Mouse (Mus musculus) embryonic stem cell, embryonic (primary cell): Measurements from ENCODE around the gene Ppfibp2.

Experiments
- CTCF ChIA-PET, 4 experiments: fragments of 300-600 bp in 2 of 4; fragments of 350-600 bp in 2 of 4; sonication (Branson Sonifier 250); formaldehyde crosslinking; loops; one replicate each; lab custom pipeline; 2022; ENCODE audit warnings: inconsistent platforms in 2 of 4; lab: Charles Lee
- POLR2A ChIA-PET, 4 experiments: fragments of 300-600 bp in 2 of 4; fragments of 350-600 bp in 2 of 4; sonication (Branson Sonifier 250); formaldehyde crosslinking; loops; one replicate each; lab custom pipeline; 2022; ENCODE audit warnings: antibody characterized with exemption in 4 of 4, inconsistent platforms in 1 of 4; lab: Charles Lee

Ppfibp2 gene

GRCm38 (mm10) chr7:107666262-107666902, 71.4 kb downstream of the Ppfibp2 start:
- ChIA-PET POLR2A (interaction anchor here in 2 of 4 experiments (0.7 to 1.9 kb wide), 5 partner anchors 10 to 457 kb away, joined by 3 to 5 read pairs (median 4); partner anchors contain the start of genes Cyb5r2 (in 1 of the 2) and Rbmxl2 (in 1 of the 2)), CTCF (interaction anchor here in 2 of 4 experiments (0.5 to 0.9 kb wide), 2 partner anchors 12 to 72 kb away, joined by 3 to 4 read pairs; no protein-coding TSS in a partner anchor)

DNA sequence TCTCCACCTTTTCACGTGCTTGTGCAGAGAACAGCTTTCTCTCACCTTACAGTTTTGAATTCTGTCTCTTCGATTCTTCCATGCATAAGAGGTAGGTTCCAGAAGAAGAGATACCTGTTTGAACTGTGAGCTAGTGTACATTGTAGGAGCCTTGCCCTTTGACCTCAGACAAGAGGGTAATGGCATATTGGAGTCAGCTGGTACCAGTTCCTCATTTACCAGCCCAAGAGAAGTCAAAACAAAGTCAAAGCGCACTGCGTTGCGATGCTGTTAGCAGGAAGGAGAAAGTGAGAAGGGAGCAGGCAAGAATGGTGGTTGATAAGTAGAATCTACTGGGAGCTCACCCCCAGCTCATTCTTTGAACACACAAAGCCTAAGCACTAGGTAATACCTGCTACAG, 73.5 kb downstream of the Ppfibp2 start:
- POLR2A ChIA-PET: interaction anchor here in 1 of 4 experiments (0.6 kb wide), 1 partner anchor 48 kb away, joined by 3 read pairs; no protein-coding TSS in a partner anchor
- CTCF ChIA-PET: no interaction called here

GRCm38 (mm10) chr7:107675224-107675623, 80.2 kb downstream of the Ppfibp2 start:
- CTCF ChIA-PET: no interaction called here
- POLR2A ChIA-PET: interaction anchor here in 2 of 4 experiments (0.7 to 2.0 kb wide), 7 partner anchors 10 to 122 kb away, joined by 3 to 8 read pairs (median 4); no protein-coding TSS in a partner anchor

GRCm38 (mm10) chr7:107680151-107680852, 85.3 kb downstream of the Ppfibp2 start:
- POLR2A ChIA-PET: interaction anchor here in 3 of 4 experiments (0.6 to 2.2 kb wide), 23 partner anchors 9 to 1381 kb away, joined by 3 to 14 read pairs (median 4); partner anchors contain the start of genes Rbmxl2 (in 3 of the 3), Cyb5r2 (in 1 of the 3) and Ppfibp2 (in 1 of the 3)
- CTCF ChIA-PET: interaction anchor here (0.6 to 2.0 kb wide), 6 partner anchors 10 to 69 kb away, joined by 3 to 11 read pairs (median 6); no protein-coding TSS in a partner anchor

GRCm38 (mm10) chr7:107681306-107681705, 86.3 kb downstream of the Ppfibp2 start:
- POLR2A ChIA-PET: interaction anchor here in 3 of 4 experiments (1.0 to 2.2 kb wide), 12 partner anchors 9 to 472 kb away, joined by 3 to 14 read pairs (median 5); partner anchors contain the start of gene Rbmxl2 (in 2 of the 3)
- CTCF ChIA-PET: interaction anchor here in 1 of 4 experiments (2.0 kb wide), 1 partner anchor 20 kb away, joined by 10 read pairs; no protein-coding TSS in a partner anchor

DNA sequence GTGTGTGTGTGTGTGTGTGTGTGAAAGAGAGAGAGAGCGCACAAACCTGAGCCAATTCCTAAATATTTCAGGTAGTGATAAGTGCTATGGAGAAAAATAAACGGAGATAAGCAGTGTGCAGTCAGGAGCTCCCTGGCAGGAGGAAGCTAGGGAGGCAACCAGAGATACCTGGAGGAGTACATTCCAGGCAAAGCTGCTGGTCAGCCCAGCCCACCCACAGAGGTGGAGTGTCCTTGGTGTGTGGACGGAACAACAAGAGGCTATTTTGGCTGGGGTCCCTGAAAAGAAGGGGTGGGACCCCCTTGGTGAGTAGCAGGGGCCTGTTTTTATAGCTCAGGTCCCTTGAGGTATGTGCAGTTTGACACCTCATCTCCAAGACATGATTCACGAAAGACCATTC, 88.2 kb downstream of the Ppfibp2 start:
- CTCF ChIA-PET: no interaction called here

GRCm38 (mm10) chr7:107683622-107684021, 88.6 kb downstream of the Ppfibp2 start:
- CTCF ChIA-PET: no interaction called here
- POLR2A ChIA-PET: interaction anchor here in 1 of 4 experiments (0.7 kb wide), 1 partner anchor 33 kb away, joined by 6 read pairs; no protein-coding TSS in a partner anchor

More for the DNA sequence above, 88.2 kb downstream of the Ppfibp2 start:
- POLR2A ChIA-PET: interaction anchor here in 1 of 4 experiments (0.7 kb wide), 1 partner anchor 34 kb away, joined by 6 read pairs; no protein-coding TSS in a partner anchor

DNA sequence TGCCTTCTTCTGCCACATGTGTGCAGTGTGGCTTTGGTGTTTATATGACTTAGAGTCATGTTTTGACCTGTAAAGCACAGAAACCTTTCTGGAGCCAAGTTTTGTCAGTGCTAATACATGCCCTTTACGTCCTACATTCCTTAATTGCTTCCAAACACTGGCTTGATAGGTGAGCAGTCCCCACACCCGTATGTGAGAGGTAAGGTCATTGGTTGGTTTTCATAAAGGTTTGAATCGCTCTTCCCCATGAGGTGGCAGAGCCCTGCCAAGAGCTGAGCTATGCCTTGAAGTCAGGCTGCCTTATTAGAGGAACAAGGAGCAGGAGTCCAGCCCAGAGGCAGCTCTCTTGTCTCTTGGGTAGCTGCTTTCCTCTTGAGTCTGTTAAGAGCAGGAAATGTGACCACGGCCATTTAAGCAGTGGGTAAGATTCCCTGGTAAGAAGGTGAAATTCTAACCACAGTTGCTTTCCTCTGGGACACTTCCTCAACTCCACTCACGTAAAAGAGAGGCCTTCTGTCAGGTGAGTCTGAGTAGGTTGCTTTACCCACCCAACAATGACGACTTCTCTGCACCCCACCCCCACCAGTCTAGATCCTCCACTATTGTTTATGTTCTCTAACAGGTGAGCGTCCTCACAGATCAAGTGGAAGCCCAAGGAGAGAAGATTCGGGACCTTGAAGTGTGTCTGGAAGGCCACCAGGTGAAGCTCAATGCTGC, 90.4 kb downstream of the Ppfibp2 start:
- POLR2A ChIA-PET: interaction anchor here in 1 of 4 experiments (0.7 to 0.9 kb wide), 2 partner anchors 15 to 63 kb away, joined by 3 to 4 read pairs; no protein-coding TSS in a partner anchor
- CTCF ChIA-PET: no interaction called here

DNA sequence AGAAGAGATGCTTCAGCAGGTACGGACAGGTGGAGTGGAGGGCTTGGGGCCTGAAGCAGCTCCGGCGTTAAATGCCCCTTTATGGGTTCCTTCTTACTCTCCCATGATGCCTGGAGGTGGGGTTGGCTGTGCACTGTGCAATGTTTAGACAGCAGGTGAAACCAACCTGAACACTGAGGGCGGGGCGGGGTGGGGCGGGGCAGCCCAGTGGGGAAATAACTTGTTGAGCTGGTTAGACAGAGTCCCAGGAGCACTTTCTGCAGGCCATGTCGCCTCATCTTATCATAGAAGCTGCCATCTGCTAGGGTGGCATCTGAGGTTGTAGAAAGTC, 90.9 kb downstream of the Ppfibp2 start:
- ChIA-PET POLR2A (interaction anchor here in 1 of 4 experiments (1.1 kb wide), 1 partner anchor 12 kb away, joined by 3 read pairs; no protein-coding TSS in a partner anchor), CTCF (interaction anchor here in 1 of 4 experiments (1.1 kb wide), 1 partner anchor 480 kb away, joined by 3 read pairs; no protein-coding TSS in a partner anchor)

- POLR2A ChIA-PET: interaction anchor here in 1 of 4 experiments (1.0 kb wide), 1 partner anchor 21 kb away, joined by 4 read pairs; no protein-coding TSS in a partner anchor
- CTCF ChIA-PET: interaction anchor here in 1 of 4 experiments (0.7 kb wide), 1 partner anchor 62 kb away, joined by 5 read pairs; no protein-coding TSS in a partner anchor
Measured at GRCm38 (mm10) chr7:107687412-107687811, 92.4 kb downstream of the Ppfibp2 start.

GRCm38 (mm10) chr7:107688040-107688439, 93.0 kb downstream of the Ppfibp2 start:
- ChIA-PET CTCF (interaction anchor here in 1 of 4 experiments (0.7 kb wide), 1 partner anchor 61 kb away, joined by 5 read pairs; no protein-coding TSS in a partner anchor), POLR2A (interaction anchor here in 1 of 4 experiments (0.9 to 1.0 kb wide), 2 partner anchors 20 to 39 kb away, joined by 3 to 4 read pairs; no protein-coding TSS in a partner anchor)

- ChIA-PET CTCF (interaction anchor here in 1 of 4 experiments (0.9 kb wide), 1 partner anchor 30 kb away, joined by 3 read pairs; no protein-coding TSS in a partner anchor), POLR2A (no interaction called here)
Measured at GRCm38 (mm10) chr7:107690426-107691221, 95.6 kb downstream of the Ppfibp2 start.

DNA sequence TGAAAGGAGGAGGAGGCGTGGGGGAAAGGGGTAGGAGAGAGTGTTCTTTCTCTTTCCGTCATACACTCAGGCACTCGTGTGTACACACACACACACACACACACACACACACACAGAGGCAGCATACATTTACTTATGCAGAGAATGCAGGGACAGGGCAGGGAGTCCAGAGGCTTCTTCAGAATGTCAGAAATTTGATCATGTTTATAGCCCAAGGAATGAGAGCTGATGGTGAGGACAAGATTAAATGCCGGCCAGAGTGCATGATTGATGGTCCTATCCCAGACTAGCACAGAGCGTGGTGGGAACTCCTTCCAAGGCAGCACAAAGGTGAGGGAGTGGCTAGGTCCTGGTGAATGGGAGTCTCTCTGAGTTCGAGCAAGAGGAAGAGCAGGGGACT, 96.5 kb downstream of the Ppfibp2 start:
- ChIA-PET POLR2A (no interaction called here), CTCF (interaction anchor here in 1 of 4 experiments (0.7 kb wide), 1 partner anchor 17 kb away, joined by 7 read pairs; no protein-coding TSS in a partner anchor)

- CTCF ChIA-PET: no interaction called here
- POLR2A ChIA-PET: interaction anchor here in 2 of 4 experiments (0.5 to 0.6 kb wide), 2 partner anchors 20 to 33 kb away, joined by 4 to 7 read pairs; no protein-coding TSS in a partner anchor
Measured at GRCm38 (mm10) chr7:107694254-107694947, 99.4 kb downstream of the Ppfibp2 start.

- POLR2A ChIA-PET: no interaction called here
- CTCF ChIA-PET: no interaction called here
Measured at GRCm38 (mm10) chr7:107697066-107697465, 102.1 kb downstream of the Ppfibp2 start.

DNA sequence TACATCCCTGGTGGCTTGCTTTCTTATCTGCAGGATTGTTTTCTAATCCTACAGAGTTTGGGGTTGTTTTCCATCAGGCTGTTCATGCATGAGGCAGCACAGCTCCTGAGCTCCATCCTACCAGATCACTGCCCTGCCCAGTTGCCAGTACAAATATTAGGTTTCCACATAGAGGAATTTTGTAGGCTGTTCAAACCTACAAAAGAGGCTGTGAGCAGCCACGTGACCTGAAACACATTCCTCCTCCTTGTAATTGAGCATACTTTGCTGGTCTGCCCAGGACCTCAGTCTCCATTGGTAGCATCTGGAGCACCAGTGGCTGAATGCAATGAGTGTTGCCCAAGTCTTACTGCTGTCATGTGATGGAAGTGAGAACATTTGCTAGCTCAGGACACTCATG, 104.9 kb downstream of the Ppfibp2 start:
- ChIA-PET CTCF (interaction anchor here in 1 of 4 experiments (2.0 kb wide), 1 partner anchor 39 kb away, joined by 5 read pairs; no protein-coding TSS in a partner anchor), POLR2A (interaction anchor here in 2 of 4 experiments (1.0 to 1.6 kb wide), 4 partner anchors 9 to 28 kb away, joined by 3 to 6 read pairs (median 3); no protein-coding TSS in a partner anchor)
